Mouse (Mus musculus) lung, adult 10 weeks (tissue): ENCODE measurements around the gene Dnajc5g. TPM values are rescaled to one million over a fixed set of nuclear protein-coding genes. Genes with fewer than 3 reads are reported as not detected.

Experiments used
- polyA plus RNA-seq: library from polyadenylated mRNA; stranded (reverse); fragments of 350-450 nt; fragmentation: Illumina TruSeq; extraction: RNeasy Lipid Tissue Mini Kit (QIAGEN cat#74804); gene quantifications from one replicate; pipeline ENCODE4 v1.2.3, GENCODE M21; 2014; ENCODE audit warnings: low read depth, low replicate concordance; ENCODE audit not compliant: insufficient read depth

Dnajc5g gene
- not detected for polyA plus RNA-seq

GRCm38 (mm10) chr5:31105814-31106335 lies at the start of gene Dnajc5g:
TSS of gene Dnajc5g (plus strand) at chr5:31106285.

GRCm38 (mm10) chr5:31108000-31108490 lies 2.0 kb downstream of the Dnajc5g start, which contains the start of gene Slc30a3:
TSS of gene Slc30a3 (minus strand) at chr5:31108237.

GRCm38 (mm10) chr5:31116354-31116753 lies 10.3 kb downstream of the Dnajc5g start, which contains the start of gene Trim54:
TSS of gene Trim54 (plus strand) at chr5:31116712.

GRCm38 (mm10) chr5:31138241-31138967 lies 32.3 kb downstream of the Dnajc5g start, which contains the start of gene Ucn:
TSS of gene Ucn (minus strand) at chr5:31138829.

GRCm38 (mm10) chr5:31154152-31154553 lies 48.1 kb downstream of the Dnajc5g start, which contains the start of gene Mpv17:
TSS of gene Mpv17 (minus strand) at chr5:31154251.

Other genes starting within 250 kb of the Dnajc5g start
- gene Tmem214, start 238.3 kb upstream of the Dnajc5g start, polyA plus RNA-seq, result 28.4 TPM
- gene Agbl5, start 217.6 kb upstream of the Dnajc5g start, polyA plus RNA-seq, result 4.4 TPM
- gene Ost4, start 198.5 kb upstream of the Dnajc5g start, polyA plus RNA-seq, result 298 TPM
- 47.6 TPM for gene Emilin1, start 192.9 kb upstream of the Dnajc5g start, polyA plus RNA-seq
- 53.4 TPM for gene Khk, start 184.9 kb upstream of the Dnajc5g start, polyA plus RNA-seq
- 0.60 TPM for gene Cgref1, start 160.7 kb upstream of the Dnajc5g start, polyA plus RNA-seq
- gene Preb, start 145.9 kb upstream of the Dnajc5g start, polyA plus RNA-seq, result 81.0 TPM
- 1.2 TPM for gene Tcf23, start 137.6 kb upstream of the Dnajc5g start, polyA plus RNA-seq
- 135 TPM for gene Atraid, start 58.0 kb upstream of the Dnajc5g start, polyA plus RNA-seq
- gene Slc5a6, start 57.4 kb upstream of the Dnajc5g start, polyA plus RNA-seq, result 4.2 TPM
- gene Cad, start 51.5 kb upstream of the Dnajc5g start, polyA plus RNA-seq, result 5.8 TPM
- gene Slc30a3, start 2.0 kb downstream of the Dnajc5g start, polyA plus RNA-seq, result not detected
- 3.1 TPM for gene Trim54, start 10.4 kb downstream of the Dnajc5g start, polyA plus RNA-seq
- not detected for gene Ucn, start 32.5 kb downstream of the Dnajc5g start, polyA plus RNA-seq
- 41.2 TPM for gene Mpv17, start 48.0 kb downstream of the Dnajc5g start, polyA plus RNA-seq
- gene Gm29609, start 73.6 kb downstream of the Dnajc5g start, polyA plus RNA-seq, result 0.18 TPM
- 14.1 TPM for gene Gtf3c2, start 73.9 kb downstream of the Dnajc5g start, polyA plus RNA-seq
- gene Snx17, start 86.9 kb downstream of the Dnajc5g start, polyA plus RNA-seq, result 69.2 TPM
- gene Eif2b4, start 87.1 kb downstream of the Dnajc5g start, polyA plus RNA-seq, result 24.8 TPM
- 12.8 TPM for gene Zfp513, start 96.0 kb downstream of the Dnajc5g start, polyA plus RNA-seq
- 39.6 TPM for gene Ppm1g, start 114.4 kb downstream of the Dnajc5g start, polyA plus RNA-seq
- 61.9 TPM for gene Nrbp1, start 134.6 kb downstream of the Dnajc5g start, polyA plus RNA-seq
- not detected for gene Gm9970, start 134.9 kb downstream of the Dnajc5g start, polyA plus RNA-seq
- gene Krtcap3, start 145.4 kb downstream of the Dnajc5g start, polyA plus RNA-seq, result 30.6 TPM
- gene Ift172, start 184.8 kb downstream of the Dnajc5g start, polyA plus RNA-seq, result 26.8 TPM
- gene Fndc4, start 189.8 kb downstream of the Dnajc5g start, polyA plus RNA-seq, result 6.1 TPM
- not detected for gene Gckr, start 191.2 kb downstream of the Dnajc5g start, polyA plus RNA-seq